ENCODE assay signal across 7 mouse cellular contexts in the genomic region with DNA sequence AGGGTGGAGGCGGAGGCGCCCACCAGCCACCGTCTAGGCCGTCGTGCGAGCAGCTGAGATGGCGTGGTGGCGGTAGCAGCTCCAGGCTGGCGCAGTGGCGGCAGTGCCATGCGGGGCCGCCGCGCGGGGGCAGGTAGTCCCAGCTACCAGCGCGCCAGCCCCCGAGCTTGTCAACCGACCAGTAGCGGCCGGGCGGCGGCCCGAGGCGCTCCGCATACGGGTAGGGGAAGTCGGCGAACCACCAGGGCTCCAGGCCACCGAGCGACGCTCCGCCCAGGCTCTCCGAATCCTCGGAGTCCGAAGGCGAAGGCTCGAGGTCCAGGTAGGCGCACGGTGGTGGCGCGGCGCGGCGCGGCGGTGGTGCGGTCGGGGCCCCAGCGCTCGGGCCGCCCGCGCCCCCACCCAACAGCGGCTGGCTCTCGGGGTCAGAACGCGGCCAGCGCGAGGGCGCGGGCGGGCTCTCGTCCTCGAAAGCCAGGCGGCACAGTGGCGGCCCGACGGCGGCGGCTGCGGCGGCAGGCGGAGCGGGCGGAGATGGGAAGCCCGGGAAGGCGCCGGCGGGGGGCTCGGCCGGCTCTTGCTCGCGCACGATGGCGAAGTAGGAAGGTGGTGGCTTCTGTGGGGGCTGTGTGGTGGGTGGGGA. TPM values are rescaled to one million over a fixed set of nuclear protein-coding genes. Genes with fewer than 3 reads are reported as not detected.
DNase-seq lines count a peak whose midpoint lies in the region; ATAC-seq and TF ChIP-seq lines count a peak whose summit lies in the region.

No protein-coding gene starts in this region.

- H3K9ac ChIP-seq in lung, embryonic 14.5 days = peak overlapping the region; percentile 41
- H3K9ac ChIP-seq in embryonic facial prominence, embryonic 14.5 days (ENCODE audit: low read depth, low read length) = peak overlapping the region; percentile 57
- H3K9ac ChIP-seq in intestine, embryonic 15.5 days = peak overlapping the region; percentile 44
- no peak overlapping the region for H3K9ac ChIP-seq in midbrain, embryonic 15.5 days

- no peak for TF ChIP-seq CTCF in lung, embryonic 14.5 days (IDR thresholded peaks at IDR 0.05; ENCODE audit: low read depth)

- no peaks in the 10 kb centered on the region for H3K9me3 ChIP-seq in lung, embryonic 14.5 days (ENCODE audit: low read depth, low read length)
- no peaks in the 10 kb centered on the region for H3K9me3 ChIP-seq in embryonic facial prominence, embryonic 14.5 days (ENCODE audit: control insufficient read depth, low read length)
- no peaks in the 10 kb centered on the region for H3K9me3 ChIP-seq in intestine, embryonic 15.5 days
- no peaks in the 10 kb centered on the region for H3K9me3 ChIP-seq in midbrain, embryonic 15.5 days

- H3K4me2 ChIP-seq in lung, embryonic 14.5 days = peak overlapping the region; percentile 67
- peak overlapping the region; percentile 58 for H3K4me2 ChIP-seq in embryonic facial prominence, embryonic 14.5 days (ENCODE audit: low read depth, low read length)
- H3K4me2 ChIP-seq in intestine, embryonic 15.5 days (replicated peaks) = peak overlapping the region; percentile 80
- peak overlapping the region; percentile 42 for H3K4me2 ChIP-seq in midbrain, embryonic 15.5 days

- no peak overlapping the region for H3K27ac ChIP-seq in lung, embryonic 14.5 days (ENCODE audit: low read depth)
- H3K27ac ChIP-seq in embryonic facial prominence, embryonic 14.5 days (replicated peaks; ENCODE audit: low read depth, low read length) = no peak overlapping the region
- no peak overlapping the region for H3K27ac ChIP-seq in intestine, embryonic 15.5 days
- H3K27ac ChIP-seq in midbrain, embryonic 15.5 days = no peak overlapping the region

- H3K36me3 ChIP-seq in lung, embryonic 14.5 days (ENCODE audit: insufficient read depth) = peaks cover 13% of the 10 kb centered on the region
- H3K36me3 ChIP-seq in embryonic facial prominence, embryonic 14.5 days (ENCODE audit: control insufficient read depth, insufficient read depth, low read length) = peaks cover 10% of the 10 kb centered on the region; the same call in 1 of the 2 replicates
- H3K36me3 ChIP-seq in intestine, embryonic 15.5 days = 0 out of 2 replicates have a peak, but pooled peaks cover under 1% of the 10 kb centered on the region
- H3K36me3 ChIP-seq in midbrain, embryonic 15.5 days (replicated peaks) = no peaks in the 10 kb centered on the region; the same call in 1 of the 2 replicates

- H3K4me1 ChIP-seq in lung, embryonic 14.5 days (ENCODE audit: insufficient read depth) = peaks cover 7% of the 10 kb centered on the region
- peaks cover 10% of the 10 kb centered on the region for H3K4me1 ChIP-seq in embryonic facial prominence, embryonic 14.5 days (ENCODE audit: control insufficient read depth, insufficient read depth, low read length)
- peaks cover 26% of the 10 kb centered on the region for H3K4me1 ChIP-seq in intestine, embryonic 15.5 days (replicated peaks)
- H3K4me1 ChIP-seq in midbrain, embryonic 15.5 days = peaks cover 28% of the 10 kb centered on the region

- H3K4me3 ChIP-seq in lung, embryonic 14.5 days (ENCODE audit: low read depth, low read length) = peak overlapping the region; percentile 44
- peak overlapping the region; percentile 45 for H3K4me3 ChIP-seq in embryonic facial prominence, embryonic 14.5 days (ENCODE audit: low read depth, low read length)
- peak overlapping the region; percentile 46 for H3K4me3 ChIP-seq in intestine, embryonic 15.5 days (replicated peaks)
- peak overlapping the region; percentile 31 for H3K4me3 ChIP-seq in midbrain, embryonic 15.5 days

- under 1% methylated on average over 77 of the region's 86 CpGs for WGBS in lung, embryonic 14.5 days
- 0% methylated on average over 7 of the region's 86 CpGs for WGBS in embryonic facial prominence, embryonic 14.5 days
- under 1% methylated on average over 77 of the region's 86 CpGs for WGBS in intestine, embryonic 15.5 days
- WGBS in midbrain, embryonic 15.5 days = under 1% methylated on average over 76 of the region's 86 CpGs

- peaks cover 47% of the 10 kb centered on the region for H3K27me3 ChIP-seq in lung, embryonic 14.5 days (ENCODE audit: insufficient read depth, low read length)
- peaks cover 50% of the 10 kb centered on the region for H3K27me3 ChIP-seq in embryonic facial prominence, embryonic 14.5 days (replicated peaks; ENCODE audit: control insufficient read depth, insufficient read depth, low read length)
- H3K27me3 ChIP-seq in intestine, embryonic 15.5 days (replicated peaks) = peaks cover 45% of the 10 kb centered on the region
- peaks cover 44% of the 10 kb centered on the region for H3K27me3 ChIP-seq in midbrain, embryonic 15.5 days (replicated peaks)

- no peak for ATAC-seq in lung, embryonic 14.5 days (ENCODE audit: insufficient read depth)
- no peak for ATAC-seq in embryonic facial prominence, embryonic 14.5 days (ENCODE audit: low read depth)
- ATAC-seq in intestine, embryonic 15.5 days = peak; percentile 21
- ATAC-seq in midbrain, embryonic 15.5 days (replicated peaks) = no peak

- peak; percentile 50 for DNase-seq in lung, embryonic 14.5 days
- no peak for DNase-seq in lung, adult 18-20 months
- DNase-seq in embryonic facial prominence, embryonic 14.5 days (ENCODE audit: low spot score) = no peak
- DNase-seq in cerebellum, postnatal 14 days = no peak
- no peak for DNase-seq in Muller cell, postnatal 12 days (ENCODE audit: inconsistent ontology term)

RNA-seq across cellular contexts. Expression of gene Grwd1, which starts 2.5 kb away (rescaled TPM):
- polyA plus RNA-seq in lung, embryonic 14.5 days (2014; fragmentation: Nextera tagmentation; extraction: Ambion mirVana) = 85.4 and 95.3 TPM in 2 replicates
- polyA plus RNA-seq in embryonic facial prominence, embryonic 14.5 days (2014; fragmentation: Nextera tagmentation; extraction: Ambion mirVana) = 53.9 and 60.5 TPM in 2 replicates
- polyA plus RNA-seq in intestine, embryonic 15.5 days (2015; fragmentation: Nextera tagmentation; extraction: Ambion mirVana) = 67.1 and 71.3 TPM in 2 replicates
- 40.5 and 44.2 TPM in 2 replicates for polyA plus RNA-seq in midbrain, embryonic 15.5 days (2015; fragmentation: Nextera tagmentation; extraction: Ambion mirVana)

RNA-seq across cellular contexts. Expression of gene Kcnj14, which starts 8.7 kb away (rescaled TPM):
- 0.67 and 1.1 TPM in 2 replicates for polyA plus RNA-seq in lung, embryonic 14.5 days (2014; fragmentation: Nextera tagmentation; extraction: Ambion mirVana)
- polyA plus RNA-seq in embryonic facial prominence, embryonic 14.5 days (2014; fragmentation: Nextera tagmentation; extraction: Ambion mirVana) = 1.4 and 2.2 TPM in 2 replicates
- 0.88 and 1.0 TPM in 2 replicates for polyA plus RNA-seq in intestine, embryonic 15.5 days (2015; fragmentation: Nextera tagmentation; extraction: Ambion mirVana)
- polyA plus RNA-seq in midbrain, embryonic 15.5 days (2015; fragmentation: Nextera tagmentation; extraction: Ambion mirVana) = 1.1 TPM in 2 replicates

RNA-seq across cellular contexts. Expression of gene Cyth2, which starts 18.9 kb away (rescaled TPM):
- 109 and 110 TPM in 2 replicates for polyA plus RNA-seq in lung, embryonic 14.5 days (2014; fragmentation: Nextera tagmentation; extraction: Ambion mirVana)
- polyA plus RNA-seq in embryonic facial prominence, embryonic 14.5 days (2014; fragmentation: Nextera tagmentation; extraction: Ambion mirVana) = 96.4 and 106 TPM in 2 replicates
- polyA plus RNA-seq in intestine, embryonic 15.5 days (2015; fragmentation: Nextera tagmentation; extraction: Ambion mirVana) = 89.0 and 92.0 TPM in 2 replicates
- polyA plus RNA-seq in midbrain, embryonic 15.5 days (2015; fragmentation: Nextera tagmentation; extraction: Ambion mirVana) = 329 and 334 TPM in 2 replicates

RNA-seq across cellular contexts. Expression of gene Kdelr1, which starts 39.3 kb away (rescaled TPM):
- 107 and 108 TPM in 2 replicates for polyA plus RNA-seq in lung, embryonic 14.5 days (2014; fragmentation: Nextera tagmentation; extraction: Ambion mirVana)
- polyA plus RNA-seq in embryonic facial prominence, embryonic 14.5 days (2014; fragmentation: Nextera tagmentation; extraction: Ambion mirVana) = 147 and 155 TPM in 2 replicates
- polyA plus RNA-seq in intestine, embryonic 15.5 days (2015; fragmentation: Nextera tagmentation; extraction: Ambion mirVana) = 70.8 and 74.5 TPM in 2 replicates
- 53.0 and 54.9 TPM in 2 replicates for polyA plus RNA-seq in midbrain, embryonic 15.5 days (2015; fragmentation: Nextera tagmentation; extraction: Ambion mirVana)

RNA-seq across cellular contexts. Expression of gene Grin2d, which starts 44.9 kb away (rescaled TPM):
- 0.41 and 0.43 TPM in 2 replicates for polyA plus RNA-seq in lung, embryonic 14.5 days (2014; fragmentation: Nextera tagmentation; extraction: Ambion mirVana)
- 0.63 and 1.0 TPM in 2 replicates for polyA plus RNA-seq in embryonic facial prominence, embryonic 14.5 days (2014; fragmentation: Nextera tagmentation; extraction: Ambion mirVana)
- 0.49 and 0.51 TPM in 2 replicates for polyA plus RNA-seq in intestine, embryonic 15.5 days (2015; fragmentation: Nextera tagmentation; extraction: Ambion mirVana)
- 2.7 and 3.9 TPM in 2 replicates for polyA plus RNA-seq in midbrain, embryonic 15.5 days (2015; fragmentation: Nextera tagmentation; extraction: Ambion mirVana)
